Mouse (Mus musculus): Measurements from ENCODE around the gene Smtnl2. TPM values are rescaled to one million over a fixed set of nuclear protein-coding genes. Genes with fewer than 3 reads are reported as not detected.

Gene Smtnl2
- polyA plus RNA-seq, 1 experiment from 2014 or later: 4.9 TPM

GRCm38 (mm10) chr11:72417376-72417775 lies 5.9 kb upstream of the Smtnl2 start:
- no peak overlapping the region for H3K9ac ChIP-seq (ENCODE audit: low read depth, low read length)
- no peaks in the 10 kb centered on the region; the same call in 1 of the 2 replicates for H3K27me3 ChIP-seq (ENCODE audit: control insufficient read depth, insufficient read depth, low read depth, low read length)
- H3K9me3 ChIP-seq (replicated peaks; ENCODE audit: control insufficient read depth, low read length): no peaks in the 10 kb centered on the region
- H3K27ac ChIP-seq (ENCODE audit: low read length): no peak overlapping the region
- no peak overlapping the region for H3K4me3 ChIP-seq (ENCODE audit: low read depth, low read length)
- no peak overlapping the region for H3K4me2 ChIP-seq (ENCODE audit: low read depth, low read length)
- peaks cover 19% of the 10 kb centered on the region for H3K4me1 ChIP-seq (ENCODE audit: control insufficient read depth, low read depth, low read length)
- no peaks in the 10 kb centered on the region for H3K36me3 ChIP-seq (ENCODE audit: control insufficient read depth, insufficient read depth)
- 48% methylated on average over 4 of the region's 4 CpGs for WGBS (ENCODE audit: insufficient replicate concordance)
- no peak for ATAC-seq (ENCODE audit: low read depth)

GRCm38 (mm10) chr11:72416666-72417065 lies 5.2 kb upstream of the Smtnl2 start:
- no peak for ATAC-seq (ENCODE audit: low read depth)
- H3K4me2 ChIP-seq (ENCODE audit: low read depth, low read length): no peak overlapping the region
- 55% methylated on average over 5 of the region's 5 CpGs for WGBS (ENCODE audit: insufficient replicate concordance)
- no peaks in the 10 kb centered on the region for H3K9me3 ChIP-seq (replicated peaks; ENCODE audit: control insufficient read depth, low read length)
- H3K27ac ChIP-seq (ENCODE audit: low read length): no peak overlapping the region
- peaks cover 5% of the 10 kb centered on the region for H3K27me3 ChIP-seq (ENCODE audit: control insufficient read depth, insufficient read depth, low read depth, low read length)
- H3K36me3 ChIP-seq (ENCODE audit: control insufficient read depth, insufficient read depth): no peaks in the 10 kb centered on the region
- H3K4me1 ChIP-seq (ENCODE audit: control insufficient read depth, low read depth, low read length): peaks cover 23% of the 10 kb centered on the region
- H3K4me3 ChIP-seq (ENCODE audit: low read depth, low read length): no peak overlapping the region
- no peak overlapping the region for H3K9ac ChIP-seq (ENCODE audit: low read depth, low read length)

- peak overlapping the region; percentile 2; the same call in 1 of the 2 replicates for H3K4me2 ChIP-seq (ENCODE audit: low read depth, low read length)
Measured at GRCm38 (mm10) chr11:72415155-72415554, 3.6 kb upstream of the Smtnl2 start.

GRCm38 (mm10) chr11:72413601-72414190 lies 2.2 kb upstream of the Smtnl2 start:
- no peak overlapping the region for H3K27ac ChIP-seq (ENCODE audit: low read length)
- H3K9ac ChIP-seq (ENCODE audit: low read depth, low read length): no peak overlapping the region
- 68% methylated on average over 5 of the region's 5 CpGs for WGBS (ENCODE audit: insufficient replicate concordance)
- H3K9me3 ChIP-seq (replicated peaks; ENCODE audit: control insufficient read depth, low read length): no peaks in the 10 kb centered on the region
- no peak overlapping the region for H3K4me3 ChIP-seq (ENCODE audit: low read depth, low read length)
- no peaks in the 10 kb centered on the region for H3K36me3 ChIP-seq (ENCODE audit: control insufficient read depth, insufficient read depth)
- peaks cover 15% of the 10 kb centered on the region for H3K27me3 ChIP-seq (ENCODE audit: control insufficient read depth, insufficient read depth, low read depth, low read length)
- H3K4me2 ChIP-seq (ENCODE audit: low read depth, low read length): no peak overlapping the region
- no peak for ATAC-seq (ENCODE audit: low read depth)
- H3K4me1 ChIP-seq (ENCODE audit: control insufficient read depth, low read depth, low read length): peaks cover 30% of the 10 kb centered on the region

More at GRCm38 (mm10) chr11:72415155-72415554, 3.6 kb upstream of the Smtnl2 start:
- Histone ChIP-seq H3K4me1 (ENCODE audit: control insufficient read depth, low read depth, low read length) (peaks cover 30% of the 10 kb centered on the region), H3K9me3 (replicated peaks; ENCODE audit: control insufficient read depth, low read length) (no peaks in the 10 kb centered on the region), H3K36me3 (ENCODE audit: control insufficient read depth, insufficient read depth) (no peaks in the 10 kb centered on the region), H3K4me3 (ENCODE audit: low read depth, low read length) (0 out of 2 replicates have a peak overlapping the region, but pooled peaks have one; percentile 3), H3K9ac (ENCODE audit: low read depth, low read length) (no peak overlapping the region; the same call in 1 of the 2 replicates), H3K27me3 (ENCODE audit: control insufficient read depth, insufficient read depth, low read depth, low read length) (peaks cover 15% of the 10 kb centered on the region), H3K27ac (ENCODE audit: low read length) (no peak overlapping the region)
- ATAC-seq (ENCODE audit: low read depth): peak; percentile 63
- WGBS (ENCODE audit: insufficient replicate concordance): 15% methylated on average over 8 of the region's 8 CpGs

GRCm38 (mm10) chr11:72413016-72413415 lies 1.5 kb upstream of the Smtnl2 start:
- ATAC-seq (ENCODE audit: low read depth): no peak
- H3K27ac ChIP-seq (ENCODE audit: low read length): no peak overlapping the region
- H3K4me2 ChIP-seq (ENCODE audit: low read depth, low read length): no peak overlapping the region
- H3K9ac ChIP-seq (ENCODE audit: low read depth, low read length): no peak overlapping the region
- H3K36me3 ChIP-seq (ENCODE audit: control insufficient read depth, insufficient read depth): no peaks in the 10 kb centered on the region
- WGBS (ENCODE audit: insufficient replicate concordance): 69% methylated on average over 7 of the region's 7 CpGs
- peaks cover 15% of the 10 kb centered on the region for H3K27me3 ChIP-seq (ENCODE audit: control insufficient read depth, insufficient read depth, low read depth, low read length)
- H3K4me3 ChIP-seq (ENCODE audit: low read depth, low read length): no peak overlapping the region
- no peaks in the 10 kb centered on the region for H3K9me3 ChIP-seq (replicated peaks; ENCODE audit: control insufficient read depth, low read length)
- H3K4me1 ChIP-seq (ENCODE audit: control insufficient read depth, low read depth, low read length): peaks cover 30% of the 10 kb centered on the region

- no peaks in the 10 kb centered on the region for H3K36me3 ChIP-seq (ENCODE audit: control insufficient read depth, insufficient read depth)
- 33% methylated on average over 9 of the region's 9 CpGs for WGBS (ENCODE audit: insufficient replicate concordance)
- H3K9me3 ChIP-seq (replicated peaks; ENCODE audit: control insufficient read depth, low read length): no peaks in the 10 kb centered on the region
- peak overlapping the region; percentile 66 for H3K4me3 ChIP-seq (ENCODE audit: low read depth, low read length)
- H3K27ac ChIP-seq (ENCODE audit: low read length): no peak overlapping the region
- H3K27me3 ChIP-seq (ENCODE audit: control insufficient read depth, insufficient read depth, low read depth, low read length): peaks cover 15% of the 10 kb centered on the region
- no peak for ATAC-seq (ENCODE audit: low read depth)
- H3K9ac ChIP-seq (ENCODE audit: low read depth, low read length): no peak overlapping the region
- H3K4me1 ChIP-seq (ENCODE audit: control insufficient read depth, low read depth, low read length): peaks cover 30% of the 10 kb centered on the region
- H3K4me2 ChIP-seq (ENCODE audit: low read depth, low read length): peak overlapping the region; percentile 95
Measured at GRCm38 (mm10) chr11:72411945-72412344, 432 bp upstream of the Smtnl2 start.

- 0 out of 2 replicates have a peak, but pooled peaks have one; percentile 16 for ATAC-seq (ENCODE audit: low read depth)
- Histone ChIP-seq H3K4me1 (ENCODE audit: control insufficient read depth, low read depth, low read length) (peaks cover 25% of the 10 kb centered on the region), H3K36me3 (ENCODE audit: control insufficient read depth, insufficient read depth) (no peaks in the 10 kb centered on the region), H3K9ac (ENCODE audit: low read depth, low read length) (no peak overlapping the region; the same call in 1 of the 2 replicates), H3K27ac (ENCODE audit: low read length) (no peak overlapping the region), H3K9me3 (replicated peaks; ENCODE audit: control insufficient read depth, low read length) (no peaks in the 10 kb centered on the region), H3K27me3 (ENCODE audit: control insufficient read depth, insufficient read depth, low read depth, low read length) (peaks cover 15% of the 10 kb centered on the region), H3K4me3 (ENCODE audit: low read depth, low read length) (peak overlapping the region; percentile 66), H3K4me2 (ENCODE audit: low read depth, low read length) (peak overlapping the region; percentile 95)
- 2% methylated on average over 25 of the region's 25 CpGs for WGBS (ENCODE audit: insufficient replicate concordance)
Measured at GRCm38 (mm10) chr11:72410521-72411092, 906 bp downstream of the Smtnl2 start.

- Histone ChIP-seq H3K9ac (ENCODE audit: low read depth, low read length) (no peak overlapping the region), H3K27me3 (ENCODE audit: control insufficient read depth, insufficient read depth, low read depth, low read length) (peaks cover 15% of the 10 kb centered on the region), H3K9me3 (replicated peaks; ENCODE audit: control insufficient read depth, low read length) (no peaks in the 10 kb centered on the region), H3K4me3 (ENCODE audit: low read depth, low read length) (no peak overlapping the region), H3K4me1 (ENCODE audit: control insufficient read depth, low read depth, low read length) (peaks cover 17% of the 10 kb centered on the region), H3K4me2 (ENCODE audit: low read depth, low read length) (peak overlapping the region; percentile 95; the same call in 1 of the 2 replicates), H3K36me3 (ENCODE audit: control insufficient read depth, insufficient read depth) (no peaks in the 10 kb centered on the region), H3K27ac (ENCODE audit: low read length) (no peak overlapping the region)
- ATAC-seq (ENCODE audit: low read depth): no peak
- WGBS (ENCODE audit: insufficient replicate concordance): 72% methylated on average over 12 of the region's 12 CpGs
Measured at GRCm38 (mm10) chr11:72409649-72410385, 1.7 kb downstream of the Smtnl2 start.
